Mouse (Mus musculus) megakaryocyte-erythroid progenitor cell, adult 5-6 weeks (primary cell): ENCODE measurements around the gene Stx17. TPM values are rescaled to one million over a fixed set of nuclear protein-coding genes. Genes with fewer than 3 reads are reported as not detected.

Source experiments
- ATAC-seq: replicated peaks from 2 replicates; pipeline ENCODE4 v1.8.0; 2016; ENCODE audit warnings: mild to moderate bottlenecking, inconsistent platforms; ENCODE audit not compliant: severe bottlenecking, poor library complexity, low FRiP score, low TSS enrichment
- total RNA-seq, 2 experiments: library from RNA; stranded (forward) in 1 of 2; stranded (reverse) in 1 of 2; fragments of 200-1000, 215-1000 nt in 1 of 2; fragments of >200 nt in 1 of 2; fragmentation: Nextera tagmentation in 1 of 2; gene quantifications; 2 replicates each; pipeline ENCODE4 v1.2.3; 2014 to 2017

Stx17 gene
- total RNA-seq, 2 experiments from 2014 or later = 22.8 to 25.6 TPM

DNA sequence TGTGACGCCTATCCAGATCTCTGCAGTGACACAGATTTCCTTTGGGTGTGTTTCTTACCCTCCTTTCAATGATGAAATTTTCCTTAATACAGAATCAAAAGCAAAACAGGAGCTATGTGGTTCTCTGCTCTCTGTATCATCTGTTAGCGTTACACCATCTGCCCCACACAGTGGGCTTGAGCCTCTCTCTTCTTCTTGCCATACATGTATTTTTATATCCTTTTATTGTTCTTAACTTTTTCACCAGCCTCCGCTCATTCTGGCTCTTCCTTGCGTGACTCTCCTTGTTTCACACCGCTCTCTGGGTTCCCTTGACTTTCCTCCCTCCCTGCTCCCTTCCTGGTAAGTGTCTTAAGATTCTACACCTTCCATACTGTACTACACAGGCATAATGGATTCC is 28.5 kb downstream of the Stx17 start:
- no peak for ATAC-seq

- peak; percentile 90 for ATAC-seq
Measured at GRCm38 (mm10) chr4:48155864-48156263, 31.1 kb downstream of the Stx17 start.

DNA sequence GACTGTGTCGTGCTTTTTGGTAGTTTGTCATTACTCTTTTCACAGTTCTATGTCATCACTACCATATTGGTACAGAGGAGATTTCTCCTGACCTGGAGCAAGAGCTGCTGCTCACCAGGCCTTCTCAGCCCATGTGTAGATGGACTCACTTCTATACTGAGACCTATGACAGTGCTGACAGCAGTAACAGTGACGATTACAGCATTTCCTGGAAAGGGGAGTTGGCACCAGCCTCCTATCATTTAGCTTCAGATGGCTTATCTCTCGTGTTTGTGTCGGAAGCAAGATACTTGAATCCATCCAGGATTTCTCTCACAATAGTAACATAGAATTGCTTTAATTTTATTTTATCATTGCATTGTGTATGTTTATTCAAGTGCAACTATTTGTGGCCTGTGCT is 35.7 kb downstream of the Stx17 start:
- peak; percentile 46 for ATAC-seq

GRCm38 (mm10) chr4:48163851-48164250 is 39.1 kb downstream of the Stx17 start:
- ATAC-seq = no peak

GRCm38 (mm10) chr4:48175666-48176065 is 51.0 kb downstream of the Stx17 start:
- no peak for ATAC-seq

DNA sequence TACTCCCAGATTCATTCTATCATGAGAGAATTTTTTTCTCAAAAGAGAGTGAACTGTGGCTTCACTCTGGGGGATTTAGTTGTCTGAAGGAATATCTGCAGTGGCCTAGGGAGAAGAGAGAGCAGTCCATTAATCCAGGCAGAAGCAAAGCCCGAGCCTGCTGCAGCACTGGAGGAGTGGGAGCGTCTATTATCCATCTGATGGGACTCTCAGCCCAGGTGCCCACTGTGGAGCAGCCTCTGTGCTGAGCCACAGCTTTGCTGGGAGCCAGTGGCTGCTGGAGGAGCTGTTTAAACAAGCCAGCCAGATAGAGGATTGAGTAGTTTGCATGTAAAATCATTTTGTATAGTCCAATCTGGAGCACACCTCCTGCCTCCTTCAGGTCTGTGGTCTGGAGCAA is 56.2 kb downstream of the Stx17 start:
- ATAC-seq = no peak

GRCm38 (mm10) chr4:48181366-48181765 is 56.7 kb downstream of the Stx17 start:
- no peak for ATAC-seq

GRCm38 (mm10) chr4:48182115-48182806 is 57.5 kb downstream of the Stx17 start:
- ATAC-seq = peak; percentile 95

- no peak for ATAC-seq
Measured at GRCm38 (mm10) chr4:48197925-48198324, 73.2 kb downstream of the Stx17 start.

DNA sequence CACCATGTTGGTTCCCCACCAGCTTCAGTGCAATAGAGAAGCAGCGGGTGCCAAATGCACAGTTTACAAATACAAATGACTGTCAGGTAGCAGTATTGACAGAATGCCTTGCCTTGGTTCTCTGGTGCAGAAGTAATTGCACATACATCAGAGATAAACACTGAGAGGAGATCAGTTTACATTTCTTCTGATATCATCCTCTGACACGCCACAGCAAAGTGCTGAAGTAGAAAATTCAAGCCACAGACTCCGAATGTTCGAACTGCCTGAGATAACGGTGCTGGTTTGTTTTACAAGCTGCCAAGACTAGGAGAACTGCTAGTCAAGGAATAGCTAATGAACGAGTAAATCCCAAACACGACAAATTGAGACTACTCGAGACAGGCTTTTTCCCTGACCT is 73.7 kb downstream of the Stx17 start:
- ATAC-seq = 0 out of 2 replicates have a peak, but pooled peaks have one; percentile 36

DNA sequence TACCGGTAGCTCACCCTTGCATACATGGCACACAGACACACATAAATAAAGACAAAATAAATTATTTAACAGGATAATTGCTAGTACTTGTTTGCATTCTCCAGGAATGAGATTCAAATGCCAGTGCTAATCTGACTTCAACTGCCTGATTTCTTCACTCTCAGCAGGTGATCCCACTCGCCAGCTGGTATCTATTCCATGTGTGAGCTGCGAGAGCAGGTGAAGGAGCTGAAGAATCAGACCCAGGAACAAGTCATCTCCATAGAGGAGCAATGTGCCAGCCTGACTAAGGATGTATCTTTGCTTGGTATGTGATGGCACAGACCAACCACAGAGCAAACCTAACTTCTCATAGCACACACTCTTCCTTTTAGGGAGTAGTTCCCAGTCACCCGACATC is 78.8 kb downstream of the Stx17 start:
- no peak for ATAC-seq

DNA sequence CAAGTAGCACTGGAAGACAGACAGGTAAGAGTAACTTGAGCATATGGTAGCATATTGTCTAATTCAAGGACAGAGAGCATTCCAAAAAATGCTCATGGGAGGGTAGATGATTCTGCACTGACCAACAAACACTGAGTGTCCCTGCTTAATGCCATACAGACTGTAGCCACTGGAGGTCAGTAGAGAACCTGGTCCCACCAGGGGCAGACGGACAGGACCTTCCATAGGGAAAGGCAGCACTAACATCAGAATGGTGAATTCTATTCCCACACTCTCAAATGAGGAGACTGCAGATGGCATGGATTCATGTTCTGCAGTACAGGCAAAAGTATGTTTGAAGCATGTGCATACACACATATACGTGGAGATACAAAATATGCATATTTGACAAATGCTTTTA is 100.5 kb downstream of the Stx17 start:
- ATAC-seq = peak; percentile 92

DNA sequence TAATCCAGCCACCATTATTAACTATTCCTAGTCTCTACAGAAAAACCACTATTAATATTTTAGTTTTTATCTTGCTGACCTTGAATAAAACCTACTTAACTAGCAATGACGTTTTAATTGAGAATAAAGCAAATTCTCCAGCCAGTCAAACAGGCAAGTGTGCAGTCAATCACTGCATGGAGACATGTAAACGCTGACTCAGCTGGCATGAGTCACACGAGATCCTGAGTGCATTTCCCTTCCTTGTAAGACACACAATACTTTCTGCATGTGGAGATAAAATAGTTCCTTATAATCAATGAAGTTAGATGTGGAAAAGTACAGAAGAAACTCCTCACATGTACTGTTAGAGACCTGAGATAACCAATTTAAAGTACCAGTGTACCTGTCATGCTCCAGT is 100.9 kb downstream of the Stx17 start:
- ATAC-seq = no peak

GRCm38 (mm10) chr4:48226800-48227199 is 102.1 kb downstream of the Stx17 start:
- ATAC-seq = no peak

Other genes starting within 250 kb of the Stx17 start
- 0.59 and 0.64 TPM in 2 replicates for gene Nr4a3, start 79.8 kb upstream of the Stx17 start, total RNA-seq (2014; fragmentation: Nextera tagmentation)
- gene Nr4a3, start 79.8 kb upstream of the Stx17 start, total RNA-seq (2017) = 0.27 and 2.2 TPM in 2 replicates
- 20.2 and 41.6 TPM in 2 replicates for gene Erp44, start 154.6 kb downstream of the Stx17 start, total RNA-seq (2014; fragmentation: Nextera tagmentation)
- 57.3 and 58.0 TPM in 2 replicates for gene Erp44, start 154.6 kb downstream of the Stx17 start, total RNA-seq (2017)
- gene Invs, start 154.8 kb downstream of the Stx17 start, total RNA-seq (2014; fragmentation: Nextera tagmentation) = 5.8 and 7.6 TPM in 2 replicates
- 3.7 and 5.4 TPM in 2 replicates for gene Invs, start 154.8 kb downstream of the Stx17 start, total RNA-seq (2017)